Mouse (Mus musculus) hindbrain, embryonic 13.5 days (tissue): ENCODE results near the gene Mapk12. TPM values are rescaled to one million over a fixed set of nuclear protein-coding genes. Genes with fewer than 3 reads are reported as not detected.

Experiments used
- ATAC-seq: fragments of 200-750 bp; cut with Nextera tagmentation; 2 replicates; pipeline ENCODE4 v1.8.0; 2017; ENCODE audit warnings: moderate TSS enrichment; ENCODE audit not compliant: low FRiP score
- H3K27ac ChIP-seq: fragments of 300-500 bp; sonication (generic); 2 replicates; pipeline ENCODE4 v1.5.1; 2015; ENCODE audit warnings: inconsistent platforms, mild to moderate bottlenecking, moderate library complexity
- H3K27me3 ChIP-seq: fragments of 300-500 bp; sonication (generic); 2 replicates; pipeline ENCODE4 v1.6.1; 2015; ENCODE audit warnings: mild to moderate bottlenecking, inconsistent platforms
- H3K36me3 ChIP-seq: fragments of 300-500 bp; sonication (generic); 2 replicates; pipeline ENCODE4 v1.6.1; 2015; ENCODE audit warnings: mild to moderate bottlenecking, inconsistent platforms
- H3K4me1 ChIP-seq: fragments of 300-500 bp; sonication (generic); replicated peaks from 2 replicates; pipeline ENCODE4 v1.6.1; 2015; ENCODE audit warnings: inconsistent platforms
- H3K4me2 ChIP-seq: fragments of 300-500 bp; sonication (generic); 2 replicates; pipeline ENCODE4 v1.6.1; 2015; ENCODE audit warnings: inconsistent platforms, mild to moderate bottlenecking, moderate library complexity
- H3K4me3 ChIP-seq: fragments of 300-500 bp; sonication (generic); 2 replicates; pipeline ENCODE4 v1.5.1; 2015; ENCODE audit warnings: mild to moderate bottlenecking, inconsistent platforms
- H3K9ac ChIP-seq: fragments of 300-500 bp; sonication (generic); 2 replicates; pipeline ENCODE4 v1.6.1; 2015; ENCODE audit warnings: mild to moderate bottlenecking, inconsistent platforms
- H3K9me3 ChIP-seq: fragments of 300-500 bp; sonication (generic); 2 replicates; pipeline ENCODE4 v1.6.1; 2016; ENCODE audit warnings: inconsistent platforms
- WGBS: fragments of 180-500 bp; shearing (Covaris S2); methylation state at CpG from one replicate; pipeline ENCODE4 v1.1.7; 2015; 5-methylcytosine and 5-hydroxymethylcytosine counted together
- polyA plus RNA-seq: library from polyadenylated mRNA; unstranded; fragments of >200 nt; fragmentation: Nextera tagmentation; extraction: Ambion mirVana; gene quantifications from 2 replicates; pipeline ENCODE4 v1.2.1, GENCODE M21; 2015

The Mapk12 gene
- polyA plus RNA-seq, 1 experiment from 2014 or later: 7.1 TPM

GRCm38 (mm10) chr15:89145813-89146350 lies 5.4 kb upstream of the Mapk12 start:
- H3K9ac ChIP-seq: peak overlapping the region; percentile 93
- peak overlapping the region; percentile 88; the same call in 1 of the 2 replicates for H3K27ac ChIP-seq
- WGBS: 75% methylated on average over 24 of the region's 24 CpGs

DNA sequence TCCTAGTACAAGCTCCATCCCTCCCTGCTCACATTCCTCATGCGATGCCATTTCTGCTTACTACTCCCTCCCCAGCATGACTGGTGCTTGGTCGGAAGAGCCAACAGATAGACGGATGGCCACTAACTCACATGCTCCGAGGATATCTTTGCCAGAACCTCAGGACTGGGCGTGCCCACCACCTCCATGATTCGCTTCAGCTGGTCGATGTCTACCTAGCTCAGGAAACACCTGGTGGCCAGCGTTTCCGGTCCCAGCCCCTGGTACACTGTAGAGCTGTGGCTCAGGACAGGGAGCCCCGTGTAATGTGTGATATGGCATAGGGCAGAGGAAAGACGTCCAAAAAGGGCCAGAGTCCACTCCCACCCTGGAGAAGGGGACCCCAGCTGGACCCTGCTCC lies 4.5 kb upstream of the Mapk12 start:
- Histone ChIP-seq H3K9ac (peak overlapping the region; percentile 93; the same call in 1 of the 2 replicates), H3K9me3 (no peaks in the 10 kb centered on the region), H3K36me3 (peaks cover 35% of the 10 kb centered on the region), H3K4me1 (peaks cover 52% of the 10 kb centered on the region), H3K27ac (0 out of 2 replicates have a peak overlapping the region, but pooled peaks have one; percentile 12), H3K27me3 (peaks cover 17% of the 10 kb centered on the region), H3K4me3 (no peak overlapping the region), H3K4me2 (no peak overlapping the region)
- no peak for ATAC-seq
- WGBS: 94% methylated on average over 11 of the region's 11 CpGs

More at GRCm38 (mm10) chr15:89145813-89146350, 5.4 kb upstream of the Mapk12 start:
- H3K4me2 ChIP-seq: peak overlapping the region; percentile 75
- peak overlapping the region; percentile 75 for H3K4me3 ChIP-seq
- peaks cover 52% of the 10 kb centered on the region for H3K4me1 ChIP-seq
- H3K27me3 ChIP-seq: peaks cover 11% of the 10 kb centered on the region
- no peaks in the 10 kb centered on the region for H3K9me3 ChIP-seq
- H3K36me3 ChIP-seq: peaks cover 35% of the 10 kb centered on the region
- no peak for ATAC-seq

- Histone ChIP-seq H3K4me1 (peaks cover 48% of the 10 kb centered on the region), H3K9me3 (no peaks in the 10 kb centered on the region), H3K4me2 (no peak overlapping the region), H3K9ac (no peak overlapping the region), H3K36me3 (peaks cover 35% of the 10 kb centered on the region), H3K27me3 (peaks cover 25% of the 10 kb centered on the region), H3K27ac (no peak overlapping the region), H3K4me3 (no peak overlapping the region)
- ATAC-seq: no peak
- WGBS: 87% methylated on average over 2 of the region's 2 CpGs
These were observed 2.6 kb upstream of the Mapk12 start for GRCm38 (mm10) chr15:89143134-89143533.

- peaks cover 35% of the 10 kb centered on the region for H3K36me3 ChIP-seq
- ATAC-seq: no peak
- H3K9ac ChIP-seq: no peak overlapping the region
- H3K4me2 ChIP-seq: no peak overlapping the region
- WGBS: 82% methylated on average over 4 of the region's 4 CpGs
- H3K4me3 ChIP-seq: no peak overlapping the region
- H3K27ac ChIP-seq: no peak overlapping the region
- no peaks in the 10 kb centered on the region for H3K9me3 ChIP-seq
- peaks cover 35% of the 10 kb centered on the region for H3K4me1 ChIP-seq
- peaks cover 25% of the 10 kb centered on the region for H3K27me3 ChIP-seq
These were observed 1.4 kb upstream of the Mapk12 start for GRCm38 (mm10) chr15:89141905-89142304.

DNA sequence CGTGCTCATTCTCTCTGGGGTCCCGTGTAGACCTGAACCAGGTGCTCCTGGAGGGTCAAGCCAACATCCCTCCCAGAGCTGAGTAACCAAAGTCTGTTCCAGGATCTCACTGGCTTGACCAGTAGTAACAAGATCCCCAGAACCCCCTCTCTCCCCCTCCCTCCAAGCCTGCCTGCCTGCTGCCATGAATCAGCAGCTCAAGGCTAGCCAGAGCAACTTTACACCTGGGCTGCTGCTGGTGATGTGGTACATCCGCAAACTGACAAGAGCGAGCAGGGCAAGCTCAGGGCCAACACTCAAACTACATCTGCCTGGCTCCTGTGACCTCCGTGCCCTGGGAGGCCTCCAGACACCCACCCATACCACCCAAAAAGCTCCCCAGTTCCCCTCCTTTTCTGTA lies 940 bp upstream of the Mapk12 start:
- 30% methylated on average over 5 of the region's 5 CpGs for WGBS
- Histone ChIP-seq H3K4me3 (no peak overlapping the region), H3K27me3 (peaks cover 25% of the 10 kb centered on the region), H3K36me3 (peaks cover 35% of the 10 kb centered on the region), H3K9ac (no peak overlapping the region), H3K4me2 (peak overlapping the region; percentile 97; the same call in 1 of the 2 replicates), H3K27ac (no peak overlapping the region), H3K9me3 (no peaks in the 10 kb centered on the region), H3K4me1 (peaks cover 31% of the 10 kb centered on the region)
- ATAC-seq: 0 out of 2 replicates have a peak, but pooled peaks have one; percentile 7

- Histone ChIP-seq H3K27ac (no peak overlapping the region), H3K9me3 (no peaks in the 10 kb centered on the region), H3K4me3 (peak overlapping the region; percentile 51), H3K36me3 (peaks cover 26% of the 10 kb centered on the region), H3K4me2 (peak overlapping the region; percentile 97), H3K27me3 (peaks cover 22% of the 10 kb centered on the region), H3K4me1 (peaks cover 21% of the 10 kb centered on the region), H3K9ac (peak overlapping the region; percentile 77)
- peak; percentile 33 for ATAC-seq
- under 1% methylated on average over 53 of the region's 53 CpGs for WGBS
These were observed 350 bp downstream of the Mapk12 start for GRCm38 (mm10) chr15:89140048-89140658.

GRCm38 (mm10) chr15:89138531-89138930 lies 2.0 kb downstream of the Mapk12 start:
- H3K4me1 ChIP-seq: peaks cover 21% of the 10 kb centered on the region
- H3K9me3 ChIP-seq: no peaks in the 10 kb centered on the region
- H3K9ac ChIP-seq: no peak overlapping the region
- peaks cover 22% of the 10 kb centered on the region for H3K27me3 ChIP-seq
- WGBS: 96% methylated on average over 6 of the region's 6 CpGs
- H3K36me3 ChIP-seq: peaks cover 10% of the 10 kb centered on the region
- H3K27ac ChIP-seq: no peak overlapping the region
- H3K4me2 ChIP-seq: no peak overlapping the region
- no peak overlapping the region for H3K4me3 ChIP-seq
- no peak for ATAC-seq

- no peak overlapping the region for H3K4me2 ChIP-seq
- H3K27ac ChIP-seq: no peak overlapping the region
- 90% methylated on average over 7 of the region's 7 CpGs for WGBS
- H3K9me3 ChIP-seq: no peaks in the 10 kb centered on the region
- H3K27me3 ChIP-seq: peaks cover 22% of the 10 kb centered on the region
- H3K4me3 ChIP-seq: no peak overlapping the region
- H3K4me1 ChIP-seq: peaks cover 21% of the 10 kb centered on the region
- no peak for ATAC-seq
- peaks cover 5% of the 10 kb centered on the region; the same call in 1 of the 2 replicates for H3K36me3 ChIP-seq
- no peak overlapping the region for H3K9ac ChIP-seq
These were observed 2.5 kb downstream of the Mapk12 start for GRCm38 (mm10) chr15:89138046-89138405.

GRCm38 (mm10) chr15:89137378-89138045 lies 3.0 kb downstream of the Mapk12 start:
- peaks cover 21% of the 10 kb centered on the region for H3K4me1 ChIP-seq
- 73% methylated on average over 11 of the region's 11 CpGs for WGBS
- H3K36me3 ChIP-seq: peaks cover 2% of the 10 kb centered on the region; the same call in 1 of the 2 replicates
- H3K4me3 ChIP-seq: no peak overlapping the region
- H3K27ac ChIP-seq: no peak overlapping the region
- no peak for ATAC-seq
- no peaks in the 10 kb centered on the region for H3K9me3 ChIP-seq
- peaks cover 22% of the 10 kb centered on the region for H3K27me3 ChIP-seq
- H3K9ac ChIP-seq: peak overlapping the region; percentile 8; the same call in 1 of the 2 replicates
- H3K4me2 ChIP-seq: no peak overlapping the region

DNA sequence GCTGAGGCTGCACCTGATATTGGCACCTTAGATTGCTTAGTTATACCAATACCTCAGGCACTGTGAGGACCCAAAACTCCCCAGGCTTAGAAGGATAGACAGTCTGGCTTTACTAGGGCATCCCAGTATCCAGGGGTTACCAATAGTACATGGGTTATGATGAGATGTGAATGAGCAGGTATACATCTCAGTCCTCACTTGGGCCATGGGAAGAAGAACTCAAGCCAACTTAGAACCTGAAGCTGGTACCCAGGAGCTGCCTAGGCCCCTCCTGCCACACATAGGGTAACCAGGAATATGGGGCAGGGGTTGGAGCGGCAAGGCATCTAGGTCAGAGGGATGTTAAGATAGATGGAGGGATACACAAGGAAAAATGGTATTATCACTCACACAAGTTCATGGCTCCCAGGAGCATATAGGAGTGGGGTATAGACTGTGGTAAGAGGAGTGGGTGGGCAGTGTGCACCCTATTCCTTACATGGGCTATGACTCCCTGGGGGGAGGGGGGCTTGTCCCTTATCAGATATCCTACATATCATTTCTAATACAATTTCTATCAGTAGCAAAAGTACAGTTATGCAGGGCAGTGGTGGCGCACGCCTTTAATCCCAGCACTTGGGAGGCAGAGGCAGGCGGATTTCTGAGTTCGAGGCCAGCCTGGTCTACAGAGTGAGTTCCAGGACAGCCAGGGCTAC lies 3.9 kb downstream of the Mapk12 start:
- Histone ChIP-seq H3K9me3 (no peaks in the 10 kb centered on the region), H3K36me3 (peaks cover 7% of the 10 kb centered on the region), H3K27ac (no peak overlapping the region), H3K4me2 (no peak overlapping the region), H3K4me3 (no peak overlapping the region), H3K9ac (no peak overlapping the region), H3K4me1 (peaks cover 21% of the 10 kb centered on the region), H3K27me3 (peaks cover 21% of the 10 kb centered on the region)
- no peak for ATAC-seq
- 97% methylated on average over 5 of the region's 5 CpGs for WGBS

DNA sequence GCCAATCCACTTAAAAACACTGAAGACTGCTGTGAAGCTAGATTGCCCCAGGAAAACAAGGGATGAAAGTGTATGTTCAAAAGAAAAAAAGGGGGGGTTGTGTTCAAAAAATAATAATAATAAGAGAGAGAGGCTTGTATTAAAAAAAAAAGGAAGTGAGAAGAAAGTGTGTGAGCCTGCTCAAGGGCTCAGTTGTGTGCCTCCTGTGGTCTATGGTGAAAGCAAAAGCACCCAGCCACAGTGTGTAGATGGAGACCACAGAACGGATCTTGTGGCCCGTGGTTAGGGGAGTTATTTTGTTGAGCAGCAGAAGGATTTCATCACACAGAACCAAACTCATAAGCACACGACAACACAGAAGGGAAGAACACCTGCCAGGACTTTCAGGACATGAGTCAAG lies 9.2 kb downstream of the Mapk12 start:
- 91% methylated on average over 3 of the region's 3 CpGs for WGBS
- Histone ChIP-seq H3K9ac (no peak overlapping the region), H3K36me3 (peaks cover 7% of the 10 kb centered on the region), H3K4me3 (no peak overlapping the region), H3K9me3 (no peaks in the 10 kb centered on the region), H3K4me1 (peaks cover 20% of the 10 kb centered on the region), H3K27ac (no peak overlapping the region), H3K4me2 (no peak overlapping the region), H3K27me3 (no peaks in the 10 kb centered on the region)
- ATAC-seq: no peak

DNA sequence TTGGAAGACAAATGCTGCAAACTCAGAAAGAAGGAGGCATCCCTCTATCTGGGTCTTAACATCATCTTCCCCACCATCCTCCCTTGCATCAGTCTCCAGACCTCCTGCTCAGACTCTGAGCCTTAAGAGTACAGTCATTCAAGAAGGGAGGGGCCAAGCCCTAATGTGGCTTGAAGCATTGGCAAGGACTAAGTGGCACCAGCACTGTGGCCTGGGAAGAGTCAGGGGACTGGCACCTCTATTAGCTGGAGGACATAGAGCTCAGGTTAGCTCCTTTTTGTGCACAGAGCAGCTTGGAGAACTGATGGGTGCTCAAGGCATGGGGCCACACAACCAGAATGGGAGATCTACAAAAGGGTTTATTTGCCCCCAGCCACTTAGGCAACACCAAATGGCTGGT lies 10.3 kb downstream of the Mapk12 start:
- peaks cover 20% of the 10 kb centered on the region for H3K4me1 ChIP-seq
- ATAC-seq: no peak
- H3K4me2 ChIP-seq: no peak overlapping the region
- no peak overlapping the region for H3K4me3 ChIP-seq
- H3K27me3 ChIP-seq: no peaks in the 10 kb centered on the region
- H3K36me3 ChIP-seq: peaks cover 10% of the 10 kb centered on the region
- H3K27ac ChIP-seq: no peak overlapping the region
- H3K9me3 ChIP-seq: no peaks in the 10 kb centered on the region
- H3K9ac ChIP-seq: no peak overlapping the region
